Comparison of ENCODE assay signal across 12 mouse cellular contexts in genomic region chr9:61101741-61102450, GRCm38 (mm10).
DNase-seq lines count a peak whose midpoint lies in the region; ATAC-seq lines count a peak whose summit lies in the region.
"Had no signal": no experiment of that assay in that cellular context is flagged by ENCODE, and none has a peak within 500 bp of the region (broad histone marks: within the 10 kb centered on the region; RNA-seq: fewer than 3 reads in every experiment).

No protein-coding gene starts in this region.

- no peaks in the 10 kb centered on the region for H3K36me3 ChIP-seq in neural tube, embryonic 11.5 days (ENCODE audit: control insufficient read depth, insufficient read depth, low read length)
- no peaks in the 10 kb centered on the region for H3K36me3 ChIP-seq in forebrain, embryonic 10.5 days (replicated peaks)
- H3K36me3 ChIP-seq in hindbrain, embryonic 16.5 days (ENCODE audit: control insufficient read depth, insufficient read depth, low read length), result no peaks in the 10 kb centered on the region
- no peaks in the 10 kb centered on the region for H3K36me3 ChIP-seq in neural tube, embryonic 15.5 days
- no peaks in the 10 kb centered on the region for H3K36me3 ChIP-seq in kidney, embryonic 15.5 days

- 0 out of 2 replicates have a peak overlapping the region, but pooled peaks have one; percentile 20 for H3K27ac ChIP-seq in neural tube, embryonic 11.5 days (ENCODE audit: low read depth, low read length)
- H3K27ac ChIP-seq in forebrain, embryonic 10.5 days, result peak overlapping the region; percentile 84
- H3K27ac ChIP-seq in hindbrain, embryonic 16.5 days (ENCODE audit: low read depth, low read length), result peak overlapping the region; percentile 52
- H3K27ac ChIP-seq in neural tube, embryonic 15.5 days (replicated peaks), result 0 out of 2 replicates have a peak overlapping the region, but pooled peaks have one; percentile 23
- no peak overlapping the region for H3K27ac ChIP-seq in kidney, embryonic 15.5 days

- no peak overlapping the region for H3K4me3 ChIP-seq in neural tube, embryonic 11.5 days (ENCODE audit: low read depth, low read length)
- H3K4me3 ChIP-seq in forebrain, embryonic 10.5 days, result 0 out of 2 replicates have a peak overlapping the region, but pooled peaks have one; percentile 4
- H3K4me3 ChIP-seq in hindbrain, embryonic 16.5 days (ENCODE audit: low read length), result no peak overlapping the region
- no peak overlapping the region for H3K4me3 ChIP-seq in neural tube, embryonic 15.5 days (replicated peaks)
- no peak overlapping the region for H3K4me3 ChIP-seq in kidney, embryonic 15.5 days (replicated peaks)

- H3K9ac ChIP-seq in neural tube, embryonic 11.5 days (ENCODE audit: low read length), result no peak overlapping the region
- H3K9ac ChIP-seq in hindbrain, embryonic 16.5 days (ENCODE audit: low read depth, low read length), result no peak overlapping the region
- H3K9ac ChIP-seq in neural tube, embryonic 15.5 days (replicated peaks), result no peak overlapping the region
- no peak overlapping the region for H3K9ac ChIP-seq in kidney, embryonic 15.5 days
- H3K9ac ChIP-seq: lung, embryonic 14.5 days had no signal

- no peak for DNase-seq in neural tube, embryonic 11.5 days (ENCODE audit: low spot score)
- no peak for DNase-seq in neural tube, embryonic 10.5 days (ENCODE audit: extremely low spot score, low spot score)
- DNase-seq in forebrain, embryonic 10.5 days (ENCODE audit: extremely low spot score, low spot score), result peak; percentile 56
- DNase-seq in MN1 (ENCODE audit: low spot score), result no peak
- no peak for DNase-seq in frontal cortex, adult 2 months (ENCODE audit: extremely low spot score in 1 of 2, low spot score in 1 of 2)
- DNase-seq: B cell, adult 2 months; heart, postnatal 14 days; kidney, postnatal 25 days had no signal

- H3K4me1 ChIP-seq in neural tube, embryonic 11.5 days (ENCODE audit: control insufficient read depth, insufficient read depth, low read length), result peaks cover 3% of the 10 kb centered on the region; the same call in 1 of the 2 replicates
- H3K4me1 ChIP-seq in forebrain, embryonic 10.5 days, result peaks cover 65% of the 10 kb centered on the region
- H3K4me1 ChIP-seq in hindbrain, embryonic 16.5 days (ENCODE audit: control insufficient read depth, insufficient read depth, low read depth, low read length), result peaks cover 4% of the 10 kb centered on the region
- H3K4me1 ChIP-seq in neural tube, embryonic 15.5 days, result peaks cover 15% of the 10 kb centered on the region
- peaks cover 10% of the 10 kb centered on the region for H3K4me1 ChIP-seq in kidney, embryonic 15.5 days

- H3K4me2 ChIP-seq in neural tube, embryonic 11.5 days (ENCODE audit: low read depth), result no peak overlapping the region
- H3K4me2 ChIP-seq in hindbrain, embryonic 16.5 days (ENCODE audit: low read length), result no peak overlapping the region
- H3K4me2 ChIP-seq in neural tube, embryonic 15.5 days, result no peak overlapping the region
- H3K4me2 ChIP-seq in kidney, embryonic 15.5 days, result no peak overlapping the region
- H3K4me2 ChIP-seq: lung, embryonic 14.5 days had no signal

- H3K27me3 ChIP-seq in neural tube, embryonic 11.5 days (ENCODE audit: control insufficient read depth, insufficient read depth, low read length), result no peaks in the 10 kb centered on the region
- H3K27me3 ChIP-seq in forebrain, embryonic 10.5 days (ENCODE audit: poor library complexity, severe bottlenecking), result peaks cover 72% of the 10 kb centered on the region
- H3K27me3 ChIP-seq in hindbrain, embryonic 16.5 days (replicated peaks; ENCODE audit: control insufficient read depth, insufficient read depth, low read length), result no peaks in the 10 kb centered on the region
- 0 out of 2 replicates have a peak, but pooled peaks cover 12% of the 10 kb centered on the region for H3K27me3 ChIP-seq in neural tube, embryonic 15.5 days (replicated peaks)
- H3K27me3 ChIP-seq in kidney, embryonic 15.5 days, result peaks cover 50% of the 10 kb centered on the region

- WGBS in neural tube, embryonic 11.5 days, result 42% methylated on average over 7 of the region's 7 CpGs
- WGBS in forebrain, embryonic 10.5 days, result 22% methylated on average over 7 of the region's 7 CpGs
- 28% methylated on average over 7 of the region's 7 CpGs for WGBS in hindbrain, embryonic 16.5 days
- WGBS in neural tube, embryonic 15.5 days, result 37% methylated on average over 7 of the region's 7 CpGs
- 74% methylated on average over 7 of the region's 7 CpGs for WGBS in kidney, embryonic 15.5 days

- no peaks in the 10 kb centered on the region for H3K9me3 ChIP-seq in neural tube, embryonic 11.5 days (ENCODE audit: control insufficient read depth, low read length)
- H3K9me3 ChIP-seq in forebrain, embryonic 10.5 days, result no peaks in the 10 kb centered on the region
- no peaks in the 10 kb centered on the region for H3K9me3 ChIP-seq in hindbrain, embryonic 16.5 days (ENCODE audit: control insufficient read depth, low read length)
- H3K9me3 ChIP-seq in neural tube, embryonic 15.5 days (replicated peaks), result no peaks in the 10 kb centered on the region
- H3K9me3 ChIP-seq in kidney, embryonic 15.5 days (replicated peaks), result no peaks in the 10 kb centered on the region

- ATAC-seq in neural tube, embryonic 11.5 days (ENCODE audit: insufficient read depth, low FRiP score, low TSS enrichment), result no peak
- ATAC-seq in hindbrain, embryonic 16.5 days, result peak; percentile 69
- ATAC-seq in neural tube, embryonic 15.5 days (ENCODE audit: low FRiP score), result no peak
- ATAC-seq in kidney, embryonic 15.5 days (replicated peaks; ENCODE audit: low FRiP score), result no peak
